Mouse (Mus musculus) heart, embryonic 16.5 days (tissue): Measurements from ENCODE around the gene Cryaa. TPM values are rescaled to one million over a fixed set of nuclear protein-coding genes. Genes with fewer than 3 reads are reported as not detected.

Experiments used
- ATAC-seq: fragments of 200-750 bp; cut with Nextera tagmentation; replicated peaks from 2 replicates; pipeline ENCODE4 v1.8.0; 2017; ENCODE audit warnings: moderate number of reproducible peaks; ENCODE audit not compliant: insufficient read depth, low FRiP score; ENCODE audit errors: extremely low read depth
- H3K27ac ChIP-seq: fragments of 300-500 bp; sonication (generic); 2 replicates; pipeline ENCODE4 v1.5.1; 2014; ENCODE audit warnings: mild to moderate bottlenecking, low read length, control low read depth, moderate library complexity
- H3K27me3 ChIP-seq: fragments of 300-500 bp; sonication (generic); 2 replicates; pipeline ENCODE4 v1.6.1; 2014; ENCODE audit warnings: low read length, mixed read lengths; ENCODE audit not compliant: control insufficient read depth, insufficient read depth
- H3K36me3 ChIP-seq: fragments of 300-500 bp; sonication (generic); 2 replicates; pipeline ENCODE4 v1.6.1; 2014; ENCODE audit not compliant: control insufficient read depth, insufficient read depth
- H3K4me1 ChIP-seq: fragments of 300-500 bp; sonication (generic); 2 replicates; pipeline ENCODE4 v1.6.1; 2014; ENCODE audit warnings: low read length, mixed read lengths; ENCODE audit not compliant: control insufficient read depth, insufficient read depth
- H3K4me2 ChIP-seq: fragments of 300-500 bp; sonication (generic); 2 replicates; pipeline ENCODE4 v1.6.1; 2014; ENCODE audit warnings: low read depth, mild to moderate bottlenecking, control low read depth, low read length
- H3K4me3 ChIP-seq: fragments of 300-500 bp; sonication (generic); 2 replicates; pipeline ENCODE4 v1.5.1; 2014; ENCODE audit warnings: mild to moderate bottlenecking, control low read depth, low read length
- H3K9ac ChIP-seq: fragments of 300-500 bp; sonication (generic); 2 replicates; pipeline ENCODE4 v1.6.1; 2014; ENCODE audit warnings: low read length, control low read depth
- H3K9me3 ChIP-seq: fragments of 300-500 bp; sonication (generic); replicated peaks from 2 replicates; pipeline ENCODE4 v1.6.1; 2016; ENCODE audit warnings: low read length; ENCODE audit not compliant: control insufficient read depth
- WGBS: fragments of 180-500 bp; shearing (Covaris S2); extraction: QIAGEN DNeasy Blood & Tissue Kit; methylation state at CpG from one replicate; pipeline ENCODE4 v1.1.7; 2014; 5-methylcytosine and 5-hydroxymethylcytosine counted together
- polyA plus RNA-seq: library from polyadenylated mRNA; unstranded; fragments of >200 nt; fragmentation: Nextera tagmentation; extraction: Ambion mirVana; gene quantifications from 2 replicates; pipeline ENCODE4 v1.2.1, GENCODE M21; 2015

Gene Cryaa
- polyA plus RNA-seq, 1 experiment from 2014 or later, result 0.21 TPM

- ATAC-seq, result no peak
- H3K9ac ChIP-seq, result no peak overlapping the region
- H3K4me3 ChIP-seq, result no peak overlapping the region
- 79% methylated on average over 12 of the region's 12 CpGs for WGBS
- no peaks in the 10 kb centered on the region for H3K36me3 ChIP-seq
- no peaks in the 10 kb centered on the region for H3K27me3 ChIP-seq
- no peaks in the 10 kb centered on the region for H3K9me3 ChIP-seq
- no peaks in the 10 kb centered on the region for H3K4me1 ChIP-seq
- H3K4me2 ChIP-seq, result no peak overlapping the region
- H3K27ac ChIP-seq, result no peak overlapping the region
These were observed 5.3 kb upstream of the Cryaa start for GRCm38 (mm10) chr17:31672279-31672678.

GRCm38 (mm10) chr17:31674426-31674825, 3.2 kb upstream of the Cryaa start:
- no peak for ATAC-seq
- 70% methylated on average over 1 of the region's 1 CpGs for WGBS
- no peaks in the 10 kb centered on the region for H3K4me1 ChIP-seq
- no peaks in the 10 kb centered on the region for H3K9me3 ChIP-seq
- H3K4me3 ChIP-seq, result no peak overlapping the region
- no peak overlapping the region for H3K9ac ChIP-seq
- H3K27me3 ChIP-seq, result peaks cover 10% of the 10 kb centered on the region; the same call in 1 of the 2 replicates
- H3K27ac ChIP-seq, result no peak overlapping the region
- H3K36me3 ChIP-seq, result no peaks in the 10 kb centered on the region
- no peak overlapping the region for H3K4me2 ChIP-seq

- Histone ChIP-seq H3K27ac (no peak overlapping the region), H3K4me1 (no peaks in the 10 kb centered on the region), H3K4me3 (no peak overlapping the region), H3K9ac (no peak overlapping the region), H3K9me3 (no peaks in the 10 kb centered on the region), H3K27me3 (peaks cover 10% of the 10 kb centered on the region; the same call in 1 of the 2 replicates), H3K4me2 (no peak overlapping the region), H3K36me3 (no peaks in the 10 kb centered on the region)
- WGBS, result 48% methylated on average over 2 of the region's 2 CpGs
- ATAC-seq, result no peak
These were observed 2.8 kb downstream of the Cryaa start for GRCm38 (mm10) chr17:31680450-31680849.

- Histone ChIP-seq H3K9me3 (no peaks in the 10 kb centered on the region), H3K4me3 (no peak overlapping the region), H3K27ac (peak overlapping the region; percentile 85), H3K4me2 (peak overlapping the region; percentile 33), H3K27me3 (no peaks in the 10 kb centered on the region), H3K36me3 (no peaks in the 10 kb centered on the region), H3K4me1 (peaks cover 10% of the 10 kb centered on the region), H3K9ac (peak overlapping the region; percentile 65)
- 14% methylated on average over 17 of the region's 17 CpGs for WGBS
- peak; percentile 69 for ATAC-seq
These were observed 8.1 kb downstream of the Cryaa start for GRCm38 (mm10) chr17:31685514-31686224.

GRCm38 (mm10) chr17:31686225-31686564, 8.6 kb downstream of the Cryaa start:
- Histone ChIP-seq H3K4me2 (no peak overlapping the region), H3K27ac (peak overlapping the region; percentile 85), H3K9ac (peak overlapping the region; percentile 65), H3K36me3 (no peaks in the 10 kb centered on the region), H3K4me3 (no peak overlapping the region), H3K9me3 (no peaks in the 10 kb centered on the region), H3K4me1 (peaks cover 10% of the 10 kb centered on the region), H3K27me3 (no peaks in the 10 kb centered on the region)
- 17% methylated on average over 3 of the region's 3 CpGs for WGBS
- ATAC-seq, result peak; percentile 47

- Histone ChIP-seq H3K27me3 (no peaks in the 10 kb centered on the region), H3K27ac (no peak overlapping the region), H3K9me3 (no peaks in the 10 kb centered on the region), H3K36me3 (no peaks in the 10 kb centered on the region), H3K4me1 (peaks cover 15% of the 10 kb centered on the region), H3K4me2 (no peak overlapping the region), H3K4me3 (no peak overlapping the region), H3K9ac (no peak overlapping the region)
- no peak for ATAC-seq
- WGBS, result 64% methylated on average over 9 of the region's 9 CpGs
These were observed 10.5 kb downstream of the Cryaa start for GRCm38 (mm10) chr17:31688112-31688511.

GRCm38 (mm10) chr17:31689606-31690005, 12.0 kb downstream of the Cryaa start:
- Histone ChIP-seq H3K27ac (no peak overlapping the region), H3K36me3 (no peaks in the 10 kb centered on the region), H3K27me3 (no peaks in the 10 kb centered on the region), H3K4me1 (peaks cover 21% of the 10 kb centered on the region), H3K9me3 (no peaks in the 10 kb centered on the region), H3K9ac (no peak overlapping the region), H3K4me2 (no peak overlapping the region), H3K4me3 (no peak overlapping the region)
- WGBS, result 61% methylated on average over 1 of the region's 1 CpGs
- ATAC-seq, result no peak

GRCm38 (mm10) chr17:31692918-31693317, 15.3 kb downstream of the Cryaa start:
- peaks cover 11% of the 10 kb centered on the region for H3K4me1 ChIP-seq
- WGBS, result 36% methylated on average over 5 of the region's 5 CpGs

GRCm38 (mm10) chr17:31693330-31694022, 15.9 kb downstream of the Cryaa start:
- Histone ChIP-seq H3K4me2 (peak overlapping the region; percentile 54), H3K27ac (no peak overlapping the region), H3K9me3 (no peaks in the 10 kb centered on the region), H3K4me3 (0 out of 2 replicates have a peak overlapping the region, but pooled peaks have one; percentile 9), H3K9ac (no peak overlapping the region; the same call in 1 of the 2 replicates), H3K4me1 (peaks cover 11% of the 10 kb centered on the region), H3K27me3 (no peaks in the 10 kb centered on the region), H3K36me3 (no peaks in the 10 kb centered on the region)
- ATAC-seq, result peak; percentile 55
- 3% methylated on average over 20 of the region's 20 CpGs for WGBS

More at GRCm38 (mm10) chr17:31692918-31693317, 15.3 kb downstream of the Cryaa start:
- H3K27me3 ChIP-seq, result no peaks in the 10 kb centered on the region
- H3K36me3 ChIP-seq, result no peaks in the 10 kb centered on the region
- H3K9me3 ChIP-seq, result no peaks in the 10 kb centered on the region
- H3K27ac ChIP-seq, result no peak overlapping the region
- peak overlapping the region; percentile 54; the same call in 1 of the 2 replicates for H3K4me2 ChIP-seq
- H3K9ac ChIP-seq, result no peak overlapping the region; the same call in 1 of the 2 replicates
- ATAC-seq, result no peak
- no peak overlapping the region for H3K4me3 ChIP-seq
